Mouse (Mus musculus) heart, postnatal 4 days (tissue): ENCODE measurements around the gene Tcp11l1. TPM values are rescaled to one million over a fixed set of nuclear protein-coding genes. Genes with fewer than 3 reads are reported as not detected.

Source experiments
- DNase-seq: peaks from one replicate; pipeline ENCODE4 v3.0.0; 2021
- total RNA-seq, 2 experiments: library from RNA; stranded (reverse); gene quantifications; 2 replicates each; pipeline ENCODE4 v1.2.3; 2021

Gene Tcp11l1
- total RNA-seq, 2 experiments from 2014 or later: 7.3 to 10.3 TPM

- no peak for DNase-seq
Observed at GRCm38 (mm10) chr2:104710670-104711370, 1.1 kb downstream of the Tcp11l1 start.

- no peak for DNase-seq
Observed at GRCm38 (mm10) chr2:104709786-104710337, 2.1 kb downstream of the Tcp11l1 start.

- no peak for DNase-seq
Observed at GRCm38 (mm10) chr2:104704355-104704754, 7.6 kb downstream of the Tcp11l1 start.

DNA sequence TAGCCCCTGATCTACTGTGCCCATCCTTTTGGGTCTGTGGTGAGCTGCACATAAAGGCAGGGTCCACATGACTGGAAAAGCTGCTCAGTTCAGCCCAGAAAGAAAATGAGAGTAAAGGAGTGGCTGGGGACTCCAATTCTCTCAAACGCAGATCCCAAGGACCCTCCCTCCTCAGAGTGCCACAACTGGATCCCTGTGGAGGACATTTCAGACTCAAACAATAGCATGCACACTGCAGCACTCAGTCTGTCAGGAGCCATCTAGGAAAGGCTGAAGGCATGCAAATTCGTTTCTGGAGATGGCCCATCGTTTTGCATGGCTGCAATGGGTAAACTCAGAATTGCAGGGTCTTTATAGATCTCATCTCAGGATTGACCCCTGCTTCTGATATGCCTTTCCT lies 8.8 kb downstream of the Tcp11l1 start:
- DNase-seq: no peak

DNA sequence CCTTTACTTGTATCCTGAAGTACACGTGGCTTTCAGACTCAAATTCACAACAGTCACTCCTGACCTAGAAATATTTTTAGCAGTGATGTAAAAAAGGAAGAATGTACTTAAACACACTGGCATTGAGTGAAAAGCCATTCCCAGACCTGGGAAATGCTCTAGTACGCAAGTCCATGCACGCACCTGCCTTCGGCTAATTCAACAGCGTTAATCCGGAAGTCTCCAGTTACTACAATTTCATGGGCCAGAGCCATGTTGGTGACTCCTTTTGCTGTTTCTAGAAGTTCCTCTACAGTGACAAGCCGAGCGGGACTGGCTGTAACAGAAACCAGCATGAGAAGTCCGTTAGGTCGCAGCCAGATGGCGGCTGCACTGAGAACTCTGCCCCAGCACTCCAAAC lies 12.3 kb downstream of the Tcp11l1 start:
- no peak for DNase-seq

GRCm38 (mm10) chr2:104692551-104692950 lies 19.4 kb downstream of the Tcp11l1 start:
- DNase-seq: no peak

DNA sequence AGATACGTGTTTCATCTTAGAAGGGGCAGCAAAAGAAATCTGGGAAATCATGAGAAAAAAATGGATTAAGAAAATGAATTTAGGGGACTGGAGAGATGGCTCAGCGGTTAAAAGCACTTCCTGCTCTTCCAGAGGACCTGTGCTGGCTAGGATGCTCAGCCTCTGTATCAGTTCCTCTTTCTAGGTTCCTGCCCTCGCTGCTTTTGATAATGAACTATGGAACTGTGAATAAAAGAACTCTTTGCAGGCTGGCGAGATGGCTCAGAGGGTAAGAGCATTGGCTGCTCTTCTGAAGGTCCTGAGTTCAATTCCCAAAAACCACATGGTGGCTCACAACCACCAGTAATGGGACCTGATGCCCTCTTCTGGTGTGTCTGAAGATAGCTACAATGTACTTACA lies 21.2 kb downstream of the Tcp11l1 start:
- no peak for DNase-seq

DNA sequence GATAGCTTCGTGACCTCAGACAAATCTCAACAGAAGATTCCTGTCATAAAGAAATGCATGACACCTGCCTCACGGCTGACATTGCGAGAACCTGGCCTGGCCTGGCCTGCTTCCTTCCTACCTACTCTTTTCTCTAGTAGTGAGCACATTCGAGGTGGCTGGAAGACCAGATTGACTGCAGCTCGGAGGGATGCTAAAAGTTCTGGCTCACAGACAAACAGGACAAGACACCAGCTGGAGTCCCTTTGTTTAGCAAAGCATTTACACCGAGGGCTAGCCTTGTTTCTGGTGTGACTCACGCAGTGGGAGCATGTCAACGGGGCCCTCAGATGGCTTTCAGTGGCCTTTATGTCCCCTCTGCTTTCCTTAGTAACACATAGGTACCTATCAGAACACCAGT lies 23.2 kb downstream of the Tcp11l1 start:
- no peak for DNase-seq

DNA sequence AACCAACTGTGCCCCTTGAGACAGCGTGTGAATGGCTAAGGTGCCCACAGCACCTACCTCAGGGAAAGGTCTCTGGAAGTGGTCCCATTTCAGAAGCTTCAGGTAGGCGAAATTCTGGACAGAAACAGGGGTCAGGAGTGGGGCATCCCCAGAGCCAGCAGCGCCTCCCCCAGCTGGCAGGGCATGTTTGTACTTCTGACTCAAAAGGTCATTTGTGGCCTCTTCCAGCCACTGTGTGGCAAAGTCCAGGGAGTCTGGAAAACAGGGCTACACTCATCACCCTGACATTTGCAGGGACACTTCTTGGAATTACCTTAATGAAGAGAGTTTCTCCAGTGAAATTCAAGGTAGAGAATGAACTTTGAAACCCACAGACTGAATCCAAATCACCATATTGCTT lies 23.6 kb downstream of the Tcp11l1 start:
- DNase-seq: no peak

GRCm38 (mm10) chr2:104687261-104687660 lies 24.7 kb downstream of the Tcp11l1 start:
- no peak for DNase-seq

GRCm38 (mm10) chr2:104685418-104685817 lies 26.6 kb downstream of the Tcp11l1 start:
- DNase-seq: peak; percentile 85

GRCm38 (mm10) chr2:104684771-104685170 lies 27.2 kb downstream of the Tcp11l1 start:
- DNase-seq: no peak

- no peak for DNase-seq
Observed at GRCm38 (mm10) chr2:104677326-104677725, 34.6 kb downstream of the Tcp11l1 start.

GRCm38 (mm10) chr2:104671724-104672123 lies 40.2 kb downstream of the Tcp11l1 start:
- DNase-seq: no peak

DNA sequence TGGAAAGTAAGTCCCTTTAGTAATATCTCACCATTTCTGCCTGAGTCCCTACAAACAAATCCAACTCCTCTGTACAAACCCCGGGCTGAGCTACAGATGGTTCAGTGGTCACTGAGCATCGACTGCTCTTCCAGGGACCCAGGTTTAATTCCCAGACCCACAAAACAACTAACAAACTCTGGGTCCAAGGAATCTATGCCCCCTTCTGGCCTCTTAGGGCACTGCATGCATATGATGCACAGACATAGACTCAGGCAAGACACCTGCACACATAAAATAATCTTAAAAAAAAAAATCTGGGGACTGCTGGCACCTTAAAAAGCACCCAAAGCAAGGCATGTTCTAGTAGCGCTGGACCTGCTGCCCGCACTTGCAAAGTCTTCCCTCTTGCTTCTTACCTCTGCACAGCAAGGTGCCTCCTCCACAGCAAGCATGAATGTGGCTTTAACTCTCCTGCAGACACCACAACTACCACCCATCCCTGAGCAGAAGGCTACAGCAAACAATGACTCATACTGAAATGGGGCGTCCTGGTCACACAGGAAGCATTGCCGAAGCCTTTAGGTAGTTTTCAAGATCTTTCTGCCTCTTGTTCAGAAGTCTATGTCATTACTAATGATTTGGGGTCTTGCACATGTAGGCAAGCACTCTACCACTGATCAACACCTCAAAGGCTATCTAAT lies 42.7 kb downstream of the Tcp11l1 start:
- DNase-seq: no peak

DNA sequence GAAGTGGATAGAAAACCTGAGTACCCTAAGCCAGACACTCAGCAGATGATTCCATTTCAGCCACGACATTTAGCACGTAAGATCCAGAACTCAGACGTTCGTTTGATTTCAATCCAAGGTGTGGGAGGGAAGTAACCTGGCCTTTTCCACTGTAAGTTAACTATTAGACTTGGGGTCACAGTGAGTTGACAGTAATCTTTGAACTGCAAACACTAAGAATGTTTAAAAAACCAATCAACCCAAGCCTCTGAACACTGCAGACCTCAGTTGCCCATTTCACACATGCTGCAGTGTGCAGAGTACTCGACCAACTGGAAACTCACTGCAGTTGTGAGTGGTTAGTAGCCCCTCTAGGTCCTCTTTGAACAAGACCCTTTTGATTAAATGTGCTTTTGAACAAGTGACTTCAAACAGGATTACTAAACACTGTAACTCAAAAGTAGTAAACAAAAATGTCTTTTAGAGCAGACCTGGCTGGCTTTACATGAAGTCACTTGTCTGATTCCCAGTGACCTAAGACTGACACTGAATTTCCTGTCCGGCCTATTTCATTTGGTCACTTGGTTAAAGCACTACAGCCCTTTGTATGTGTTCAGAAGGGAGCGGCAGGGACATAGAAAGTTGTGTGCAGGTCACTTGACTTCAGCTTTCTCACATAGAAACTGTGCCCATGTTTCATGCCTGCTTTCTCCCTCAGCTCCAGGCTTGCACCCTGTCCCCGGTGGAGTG lies 48.4 kb downstream of the Tcp11l1 start:
- no peak for DNase-seq

DNA sequence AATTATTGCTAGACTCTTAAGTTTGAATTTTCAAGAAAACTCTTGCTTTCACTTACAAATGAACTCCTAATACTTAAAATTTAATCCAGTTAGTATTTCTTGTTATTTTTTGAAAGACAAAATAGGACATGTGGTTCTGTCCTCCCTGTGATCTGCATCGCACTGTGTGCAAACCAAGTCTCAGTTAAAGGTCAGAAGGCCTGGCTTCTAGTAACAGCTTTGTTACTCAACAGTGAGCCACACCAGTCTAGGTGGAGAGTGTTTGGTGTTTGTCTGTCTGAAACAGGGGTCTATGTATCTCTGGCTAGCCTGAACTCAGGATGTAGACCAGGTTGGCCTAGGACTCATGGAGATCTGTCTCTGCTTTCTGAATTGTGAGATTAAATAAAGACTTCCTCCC lies 53.3 kb downstream of the Tcp11l1 start:
- DNase-seq: no peak

GRCm38 (mm10) chr2:104615985-104616711 lies 95.8 kb downstream of the Tcp11l1 start:
- DNase-seq: no peak

GRCm38 (mm10) chr2:104614786-104615185 lies 97.2 kb downstream of the Tcp11l1 start:
- DNase-seq: no peak
